ENCODE assay signal across 8 mouse cellular contexts in genomic region chr5:130003229-130003628, GRCm38 (mm10). TPM values are rescaled to one million over a fixed set of nuclear protein-coding genes. Genes with fewer than 3 reads are reported as not detected.
A peak's percentile ranks its signal among the peaks of the same experiment; 100 is the strongest.
DNase-seq lines count a peak whose midpoint lies in the region; ATAC-seq and TF ChIP-seq lines count a peak whose summit lies in the region.

No protein-coding gene starts in this region.

- no peaks in the 10 kb centered on the region for H3K27me3 ChIP-seq in lung, embryonic 14.5 days (ENCODE audit: insufficient read depth, low read length)
- peaks cover 4% of the 10 kb centered on the region; the same call in 1 of the 2 replicates for H3K27me3 ChIP-seq in forebrain, embryonic 12.5 days
- H3K27me3 ChIP-seq in liver, adult 2 months (ENCODE audit: control insufficient read depth, insufficient read depth, low read length): no peaks in the 10 kb centered on the region
- no peaks in the 10 kb centered on the region for H3K27me3 ChIP-seq in stomach, embryonic 15.5 days (replicated peaks)

- peak overlapping the region; percentile 61 for H3K4me3 ChIP-seq in lung, embryonic 14.5 days (ENCODE audit: low read depth, low read length)
- no peak overlapping the region for H3K4me3 ChIP-seq in forebrain, embryonic 12.5 days (replicated peaks)
- H3K4me3 ChIP-seq in liver, adult 2 months (ENCODE audit: insufficient read depth, low read depth, low read length): no peak overlapping the region
- peak overlapping the region; percentile 65 for H3K4me3 ChIP-seq in stomach, embryonic 15.5 days (replicated peaks)

- DNase-seq in lung, embryonic 14.5 days: peak; percentile 53
- no peak for DNase-seq in lung, postnatal 10 days
- DNase-seq in liver, adult 2 months (ENCODE audit: extremely low read depth, low read depth, low spot score): no peak
- no peak for DNase-seq in left cerebral cortex, postnatal 10 days (ENCODE audit: extremely low spot score in 1 of 2, low spot score in 2 of 2)
- no peak for DNase-seq in layer of hippocampus, postnatal 36 days
- no peak for DNase-seq in left cerebral cortex, adult 8-10 months (ENCODE audit: low spot score in 2 of 2)

- no peaks in the 10 kb centered on the region; the same call in 1 of the 2 replicates for H3K79me2 ChIP-seq in liver, adult 2 months (ENCODE audit: control insufficient read depth, insufficient read depth, low read length)

- H3K36me3 ChIP-seq in lung, embryonic 14.5 days (ENCODE audit: insufficient read depth): no peaks in the 10 kb centered on the region; the same call in 1 of the 2 replicates
- H3K36me3 ChIP-seq in forebrain, embryonic 12.5 days (replicated peaks): no peaks in the 10 kb centered on the region
- H3K36me3 ChIP-seq in liver, adult 2 months (ENCODE audit: control insufficient read depth, insufficient read depth, low read length): no peaks in the 10 kb centered on the region
- no peaks in the 10 kb centered on the region for H3K36me3 ChIP-seq in stomach, embryonic 15.5 days

- WGBS in lung, embryonic 14.5 days: 17% methylated on average over 7 of the region's 7 CpGs
- 73% methylated on average over 7 of the region's 7 CpGs for WGBS in forebrain, embryonic 12.5 days
- 42% methylated on average over 7 of the region's 7 CpGs for WGBS in liver, adult 2 months
- 17% methylated on average over 7 of the region's 7 CpGs for WGBS in stomach, embryonic 15.5 days

- H3K9ac ChIP-seq in lung, embryonic 14.5 days: peak overlapping the region; percentile 77
- H3K9ac ChIP-seq in forebrain, embryonic 12.5 days: no peak overlapping the region
- H3K9ac ChIP-seq in liver, adult 2 months (ENCODE audit: low read depth, low read length): 0 out of 2 replicates have a peak overlapping the region, but pooled peaks have one; percentile 36
- H3K9ac ChIP-seq in stomach, embryonic 15.5 days: no peak overlapping the region

- no peak for TF ChIP-seq CTCF in lung, embryonic 14.5 days (IDR thresholded peaks at IDR 0.05; ENCODE audit: low read depth)
- TF ChIP-seq CTCF in liver, adult 2 months (IDR thresholded peaks at IDR 0.05; ENCODE audit: low read depth, low read length): no peak

- TF ChIP-seq POLR2A in liver, adult 2 months (IDR thresholded peaks at IDR 0.05; ENCODE audit: extremely low read depth, insufficient read depth, low read length): no peak

- peaks cover 9% of the 10 kb centered on the region; the same call in 1 of the 2 replicates for H3K4me1 ChIP-seq in lung, embryonic 14.5 days (ENCODE audit: insufficient read depth)
- H3K4me1 ChIP-seq in forebrain, embryonic 12.5 days: peaks cover 14% of the 10 kb centered on the region
- no peaks in the 10 kb centered on the region for H3K4me1 ChIP-seq in liver, adult 2 months (ENCODE audit: control insufficient read depth, insufficient read depth, low read length)
- peaks cover 14% of the 10 kb centered on the region for H3K4me1 ChIP-seq in stomach, embryonic 15.5 days

- peak; percentile 43 for ATAC-seq in lung, embryonic 14.5 days (ENCODE audit: insufficient read depth)
- no peak for ATAC-seq in forebrain, embryonic 12.5 days (ENCODE audit: low FRiP score)
- ATAC-seq in stomach, embryonic 15.5 days (ENCODE audit: insufficient read depth, low FRiP score, low read depth): 0 out of 2 replicates have a peak, but pooled peaks have one; percentile 10

- H3K27ac ChIP-seq in lung, embryonic 14.5 days (ENCODE audit: low read depth): peak overlapping the region; percentile 84
- no peak overlapping the region for H3K27ac ChIP-seq in forebrain, embryonic 12.5 days
- H3K27ac ChIP-seq in liver, adult 2 months (replicated peaks; ENCODE audit: insufficient read depth, low read depth, low read length): peak overlapping the region; percentile 56
- H3K27ac ChIP-seq in stomach, embryonic 15.5 days: peak overlapping the region; percentile 81

- H3K9me3 ChIP-seq in lung, embryonic 14.5 days (ENCODE audit: low read depth, low read length): no peaks in the 10 kb centered on the region
- peaks cover 14% of the 10 kb centered on the region; the same call in 1 of the 2 replicates for H3K9me3 ChIP-seq in forebrain, embryonic 12.5 days
- no peaks in the 10 kb centered on the region for H3K9me3 ChIP-seq in stomach, embryonic 15.5 days

- intact Hi-C loops in left cerebral cortex, postnatal 10 days (cut with DNase I): no loop called here

- H3K4me2 ChIP-seq in lung, embryonic 14.5 days: peak overlapping the region; percentile 76
- peak overlapping the region; percentile 71 for H3K4me2 ChIP-seq in forebrain, embryonic 12.5 days
- peak overlapping the region; percentile 81 for H3K4me2 ChIP-seq in stomach, embryonic 15.5 days

RNA-seq across cellular contexts. Expression of gene Gusb, which starts 0.4 kb away (rescaled TPM):
- 77.4 and 83.0 TPM in 2 replicates for polyA plus RNA-seq in lung, embryonic 14.5 days (2014; fragmentation: Nextera tagmentation; extraction: Ambion mirVana)
- polyA plus RNA-seq in forebrain, embryonic 12.5 days (2016; fragmentation: Nextera tagmentation; extraction: Ambion mirVana): 17.1 and 20.6 TPM in 2 replicates
- 13.6 and 21.1 TPM in 2 replicates for total RNA-seq in liver, adult 2 months (2014; rRNA removed)
- polyA plus RNA-seq in liver, adult 2 months (2012; rRNA removed): 17.6 and 18.6 TPM in 2 replicates
- polyA plus RNA-seq in stomach, embryonic 15.5 days (2015; fragmentation: Nextera tagmentation; extraction: Ambion mirVana): 68.3 and 76.5 TPM in 2 replicates
- total RNA-seq in left cerebral cortex, postnatal 10 days (2021): 10 to 100 TPM; 15.6 to 17.0 TPM
- 10 to 100 TPM in 1 of 2 experiments, 1 to 10 TPM in 1; 9.7 to 10.6 TPM for total RNA-seq in layer of hippocampus, postnatal 36 days (2021)
- 10 to 100 TPM; 12.7 to 40.4 (median 22.1) TPM for total RNA-seq in left cerebral cortex, adult 8-10 months (2022)

RNA-seq across cellular contexts. Expression of gene Asl, which starts 25.8 kb away (rescaled TPM):
- 23.1 and 24.3 TPM in 2 replicates for polyA plus RNA-seq in lung, embryonic 14.5 days (2014; fragmentation: Nextera tagmentation; extraction: Ambion mirVana)
- polyA plus RNA-seq in forebrain, embryonic 12.5 days (2016; fragmentation: Nextera tagmentation; extraction: Ambion mirVana): 20.9 and 23.5 TPM in 2 replicates
- 683 and 898 TPM in 2 replicates for total RNA-seq in liver, adult 2 months (2014; rRNA removed)
- 622 and 696 TPM in 2 replicates for polyA plus RNA-seq in liver, adult 2 months (2012; rRNA removed)
- 49.1 and 50.1 TPM in 2 replicates for polyA plus RNA-seq in stomach, embryonic 15.5 days (2015; fragmentation: Nextera tagmentation; extraction: Ambion mirVana)
- total RNA-seq in left cerebral cortex, postnatal 10 days (2021): 10 to 100 TPM; 23.9 to 24.6 TPM
- 10 to 100 TPM; 18.0 to 18.8 TPM for total RNA-seq in layer of hippocampus, postnatal 36 days (2021)
- 10 to 100 TPM; 22.9 to 28.0 (median 25.9) TPM for total RNA-seq in left cerebral cortex, adult 8-10 months (2022)

RNA-seq across cellular contexts. Expression of gene Crcp, which starts 25.9 kb away (rescaled TPM):
- polyA plus RNA-seq in lung, embryonic 14.5 days (2014; fragmentation: Nextera tagmentation; extraction: Ambion mirVana): 27.5 and 28.3 TPM in 2 replicates
- 54.0 and 55.8 TPM in 2 replicates for polyA plus RNA-seq in forebrain, embryonic 12.5 days (2016; fragmentation: Nextera tagmentation; extraction: Ambion mirVana)
- 27.8 and 33.6 TPM in 2 replicates for total RNA-seq in liver, adult 2 months (2014; rRNA removed)
- polyA plus RNA-seq in liver, adult 2 months (2012; rRNA removed): 11.8 and 14.7 TPM in 2 replicates
- 31.6 and 33.1 TPM in 2 replicates for polyA plus RNA-seq in stomach, embryonic 15.5 days (2015; fragmentation: Nextera tagmentation; extraction: Ambion mirVana)
- 10 to 100 TPM; 39.9 to 40.9 TPM for total RNA-seq in left cerebral cortex, postnatal 10 days (2021)
- total RNA-seq in layer of hippocampus, postnatal 36 days (2021): 10 to 100 TPM; 37.0 to 38.2 TPM
- 10 to 100 TPM; 26.7 to 32.6 (median 30.1) TPM for total RNA-seq in left cerebral cortex, adult 8-10 months (2022)

Comparison
In these comparisons a context has a peak if more than half of its experiments do, and no peak if none do; other contexts are left out.
1. H3K4me3 ChIP-seq: peak in lung, embryonic 14.5 days (single experiment) and stomach, embryonic 15.5 days (single experiment); none in forebrain, embryonic 12.5 days (single experiment) and liver, adult 2 months (single experiment).
2. H3K9ac ChIP-seq: peak in lung, embryonic 14.5 days (single experiment) and liver, adult 2 months (single experiment); none in forebrain, embryonic 12.5 days (single experiment) and stomach, embryonic 15.5 days (single experiment).
3. RNA of gene Asl, which starts 25.8 kb away (total RNA-seq): 683 to 898 TPM in liver, adult 2 months; 22.9 to 28.0 TPM in left cerebral cortex, adult 8-10 months, 23.9 to 24.6 TPM in left cerebral cortex, postnatal 10 days and 18.0 to 18.8 TPM in layer of hippocampus, postnatal 36 days; every median in the first group is over 10 times any median in the second.
4. Peak in every context shown above with its lines, with median percentiles within 50 percentile points of each other: H3K4me2 ChIP-seq.